Mouse (Mus musculus): ENCODE measurements around the gene Tlk2.

Tlk2 gene

GRCm38 (mm10) chr11:105264506-105264905, 85.9 kb downstream of the Tlk2 start:
- no peak for DNase-seq

- no peak for DNase-seq
These were observed 86.4 kb downstream of the Tlk2 start for GRCm38 (mm10) chr11:105264988-105265387.

GRCm38 (mm10) chr11:105270155-105270554, 91.5 kb downstream of the Tlk2 start:
- peak; percentile 58 for DNase-seq

- no peak for DNase-seq
These were observed 101.8 kb downstream of the Tlk2 start for GRCm38 (mm10) chr11:105280456-105280855.

- no peak for DNase-seq
These were observed 102.7 kb downstream of the Tlk2 start for GRCm38 (mm10) chr11:105281291-105281690.

GRCm38 (mm10) chr11:105281763-105282459, 103.3 kb downstream of the Tlk2 start:
- DNase-seq = no peak

- no peak for DNase-seq
These were observed 103.9 kb downstream of the Tlk2 start for GRCm38 (mm10) chr11:105282460-105282859.

GRCm38 (mm10) chr11:105283016-105283415, 104.4 kb downstream of the Tlk2 start:
- no peak for DNase-seq

- no peak for DNase-seq
These were observed 107.1 kb downstream of the Tlk2 start for GRCm38 (mm10) chr11:105285720-105286119.

- no peak for DNase-seq
These were observed 110.8 kb downstream of the Tlk2 start for GRCm38 (mm10) chr11:105289403-105289802.

- no peak for DNase-seq
These were observed 113.1 kb downstream of the Tlk2 start for GRCm38 (mm10) chr11:105291681-105292123.

- peak; percentile 53 for DNase-seq
These were observed 113.8 kb downstream of the Tlk2 start, which contains the start of gene Mrc2 for GRCm38 (mm10) chr11:105292124-105293071. Gene Mrc2, plus strand, starts transcription at chr11:105292643.

- peak; percentile 47 for DNase-seq
These were observed 114.5 kb downstream of the Tlk2 start for GRCm38 (mm10) chr11:105293101-105293581.

- DNase-seq = no peak
These were observed 115.4 kb downstream of the Tlk2 start for GRCm38 (mm10) chr11:105293901-105294494.

- DNase-seq = no peak
These were observed 117.5 kb downstream of the Tlk2 start for GRCm38 (mm10) chr11:105296084-105296483.

GRCm38 (mm10) chr11:105310197-105310596, 131.6 kb downstream of the Tlk2 start:
- DNase-seq = no peak

- no peak for DNase-seq
These were observed 132.8 kb downstream of the Tlk2 start for GRCm38 (mm10) chr11:105311291-105311975.

GRCm38 (mm10) chr11:105312311-105312942, 133.8 kb downstream of the Tlk2 start:
- no peak for DNase-seq

GRCm38 (mm10) chr11:105312972-105313632, 134.5 kb downstream of the Tlk2 start:
- peak; percentile 14 for DNase-seq

- DNase-seq = no peak
These were observed 135.0 kb downstream of the Tlk2 start for GRCm38 (mm10) chr11:105313633-105314014.

- no peak for DNase-seq
These were observed 136.7 kb downstream of the Tlk2 start for GRCm38 (mm10) chr11:105315296-105315695.
